Comparison of ENCODE assay signal across 8 mouse cellular contexts in the genomic region with DNA sequence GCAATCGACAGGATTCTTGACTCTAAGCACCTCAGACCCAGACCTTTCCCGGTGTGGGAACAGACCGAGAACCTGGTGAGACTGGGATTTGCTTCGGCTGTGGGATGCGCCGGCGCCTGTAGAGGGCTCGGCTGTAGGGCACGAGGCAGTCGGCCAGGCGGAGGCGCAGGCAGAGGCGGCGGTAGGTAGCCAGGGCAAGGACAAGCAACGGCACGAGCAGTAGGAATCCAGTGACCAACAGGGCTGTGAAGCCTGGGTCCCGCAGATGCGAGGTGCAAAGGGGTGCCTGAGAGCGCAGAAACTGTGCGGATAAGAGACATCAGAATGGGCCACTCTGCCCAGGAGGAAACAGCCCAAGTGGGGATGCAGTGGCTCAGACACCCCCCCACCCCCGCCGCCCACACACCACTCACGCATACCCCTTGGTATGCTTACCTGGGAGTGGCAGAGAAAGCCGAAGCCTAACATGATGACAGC. TPM values are rescaled to one million over a fixed set of nuclear protein-coding genes. Genes with fewer than 3 reads are reported as not detected.
DNase-seq lines count a peak whose midpoint lies in the region; ATAC-seq and TF ChIP-seq lines count a peak whose summit lies in the region.

No protein-coding gene starts in this region.

- peak overlapping the region; percentile 69 for H3K4me3 ChIP-seq in left cerebral cortex, adult 2 months
- peak overlapping the region; percentile 56 for H3K4me3 ChIP-seq in embryonic facial prominence, embryonic 13.5 days
- peak overlapping the region; percentile 66 for H3K4me3 ChIP-seq in hindbrain, embryonic 13.5 days
- peak overlapping the region; percentile 77 for H3K4me3 ChIP-seq in lung, embryonic 16.5 days (ENCODE audit: low read length)

- H3K9ac ChIP-seq in embryonic facial prominence, embryonic 13.5 days = peak overlapping the region; percentile 84
- H3K9ac ChIP-seq in hindbrain, embryonic 13.5 days = peak overlapping the region; percentile 87
- H3K9ac ChIP-seq in lung, embryonic 16.5 days (ENCODE audit: low read length) = peak overlapping the region; percentile 96

- H3K27me3 ChIP-seq in embryonic facial prominence, embryonic 13.5 days = peaks cover 11% of the 10 kb centered on the region; the same call in 1 of the 2 replicates
- peaks cover 27% of the 10 kb centered on the region for H3K27me3 ChIP-seq in hindbrain, embryonic 13.5 days
- no peaks in the 10 kb centered on the region for H3K27me3 ChIP-seq in lung, embryonic 16.5 days (ENCODE audit: control insufficient read depth, insufficient read depth, low read depth, low read length)

- intact Hi-C loops in left cerebral cortex, adult 2 months (cut with DNase I) = no loop called here

- H3K9me3 ChIP-seq in embryonic facial prominence, embryonic 13.5 days = no peaks in the 10 kb centered on the region
- no peaks in the 10 kb centered on the region for H3K9me3 ChIP-seq in hindbrain, embryonic 13.5 days
- no peaks in the 10 kb centered on the region for H3K9me3 ChIP-seq in lung, embryonic 16.5 days (ENCODE audit: control insufficient read depth, low read length)

- peak overlapping the region; percentile 98 for H3K27ac ChIP-seq in left cerebral cortex, adult 2 months
- peak overlapping the region; percentile 95 for H3K27ac ChIP-seq in embryonic facial prominence, embryonic 13.5 days
- H3K27ac ChIP-seq in hindbrain, embryonic 13.5 days = peak overlapping the region; percentile 67
- peak overlapping the region; percentile 99 for H3K27ac ChIP-seq in lung, embryonic 16.5 days (ENCODE audit: low read length)

- no peak for ATAC-seq in embryonic facial prominence, embryonic 13.5 days (ENCODE audit: insufficient number of reproducible peaks, insufficient read depth, low FRiP score, low TSS enrichment, low read depth)
- no peak for ATAC-seq in hindbrain, embryonic 13.5 days (ENCODE audit: low FRiP score)
- no peak for ATAC-seq in lung, embryonic 16.5 days (ENCODE audit: low read depth)

- TF ChIP-seq CTCF in left cerebral cortex, adult 2 months (IDR thresholded peaks at IDR 0.05) = peak; percentile 19

- H3K4me1 ChIP-seq in embryonic facial prominence, embryonic 13.5 days = peaks cover 51% of the 10 kb centered on the region
- peaks cover 42% of the 10 kb centered on the region for H3K4me1 ChIP-seq in hindbrain, embryonic 13.5 days (replicated peaks)
- peaks cover 39% of the 10 kb centered on the region for H3K4me1 ChIP-seq in lung, embryonic 16.5 days (replicated peaks; ENCODE audit: control insufficient read depth, insufficient read depth, low read length)

- peaks cover 45% of the 10 kb centered on the region for H3K36me3 ChIP-seq in embryonic facial prominence, embryonic 13.5 days
- peaks cover 48% of the 10 kb centered on the region for H3K36me3 ChIP-seq in hindbrain, embryonic 13.5 days
- peaks cover 26% of the 10 kb centered on the region for H3K36me3 ChIP-seq in lung, embryonic 16.5 days (ENCODE audit: control insufficient read depth, insufficient read depth, low read length)

- WGBS in embryonic facial prominence, embryonic 13.5 days = 10% methylated on average over 24 of the region's 24 CpGs
- WGBS in hindbrain, embryonic 13.5 days = 12% methylated on average over 24 of the region's 24 CpGs
- 22% methylated on average over 24 of the region's 24 CpGs for WGBS in lung, embryonic 16.5 days

- H3K4me2 ChIP-seq in embryonic facial prominence, embryonic 13.5 days = peak overlapping the region; percentile 74
- H3K4me2 ChIP-seq in hindbrain, embryonic 13.5 days = peak overlapping the region; percentile 80
- H3K4me2 ChIP-seq in lung, embryonic 16.5 days (ENCODE audit: low read depth, low read length) = peak overlapping the region; percentile 62

- peak in 1 of 2 experiments; percentile 54 for DNase-seq in left cerebral cortex, adult 2 months (ENCODE audit: extremely low spot score in 1 of 2, low spot score in 2 of 2)
- DNase-seq in left cerebral cortex, adult 11 months (ENCODE audit: low spot score) = no peak
- peak; percentile 45 for DNase-seq in R1 (ENCODE audit: low read depth, low spot score)
- DNase-seq in testis, postnatal 14 days (ENCODE audit: low spot score) = peak; percentile 58
- no peak for DNase-seq in spleen, postnatal 14 days (ENCODE audit: low spot score in 2 of 2)

RNA-seq across cellular contexts. Expression of gene Tmem88, which starts 0.4 kb away (rescaled TPM):
- 1 to 10 TPM; 2.9 to 3.8 TPM for total RNA-seq in left cerebral cortex, adult 2 months (2021)
- polyA plus RNA-seq in embryonic facial prominence, embryonic 13.5 days (2015; fragmentation: Nextera tagmentation; extraction: Ambion mirVana) = 13.2 and 16.4 TPM in 2 replicates
- 7.1 and 8.7 TPM in 2 replicates for polyA plus RNA-seq in hindbrain, embryonic 13.5 days (2015; fragmentation: Nextera tagmentation; extraction: Ambion mirVana)
- polyA plus RNA-seq in lung, embryonic 16.5 days (2015; fragmentation: Nextera tagmentation; extraction: Ambion mirVana) = 54.7 and 57.4 TPM in 2 replicates

RNA-seq across cellular contexts. Expression of gene Cyb5d1, which starts 2.2 kb away (rescaled TPM):
- total RNA-seq in left cerebral cortex, adult 2 months (2021) = 10 to 100 TPM; 40.7 to 45.6 TPM
- 43.4 and 46.5 TPM in 2 replicates for polyA plus RNA-seq in embryonic facial prominence, embryonic 13.5 days (2015; fragmentation: Nextera tagmentation; extraction: Ambion mirVana)
- polyA plus RNA-seq in hindbrain, embryonic 13.5 days (2015; fragmentation: Nextera tagmentation; extraction: Ambion mirVana) = 34.9 and 35.5 TPM in 2 replicates
- polyA plus RNA-seq in lung, embryonic 16.5 days (2015; fragmentation: Nextera tagmentation; extraction: Ambion mirVana) = 32.3 and 32.6 TPM in 2 replicates

RNA-seq across cellular contexts. Expression of gene Naa38, which starts 2.3 kb away (rescaled TPM):
- 100 to 1,000 TPM in 1 of 2 experiments, 10 to 100 TPM in 1; 94.0 to 113 TPM for total RNA-seq in left cerebral cortex, adult 2 months (2021)
- 145 and 150 TPM in 2 replicates for polyA plus RNA-seq in embryonic facial prominence, embryonic 13.5 days (2015; fragmentation: Nextera tagmentation; extraction: Ambion mirVana)
- 103 and 105 TPM in 2 replicates for polyA plus RNA-seq in hindbrain, embryonic 13.5 days (2015; fragmentation: Nextera tagmentation; extraction: Ambion mirVana)
- 158 and 165 TPM in 2 replicates for polyA plus RNA-seq in lung, embryonic 16.5 days (2015; fragmentation: Nextera tagmentation; extraction: Ambion mirVana)

RNA-seq across cellular contexts. Expression of gene Kdm6b, which starts 15.9 kb away (rescaled TPM):
- 10 to 100 TPM; 31.1 to 45.3 TPM for total RNA-seq in left cerebral cortex, adult 2 months (2021)
- polyA plus RNA-seq in embryonic facial prominence, embryonic 13.5 days (2015; fragmentation: Nextera tagmentation; extraction: Ambion mirVana) = 41.3 and 43.1 TPM in 2 replicates
- polyA plus RNA-seq in hindbrain, embryonic 13.5 days (2015; fragmentation: Nextera tagmentation; extraction: Ambion mirVana) = 50.6 and 51.3 TPM in 2 replicates
- polyA plus RNA-seq in lung, embryonic 16.5 days (2015; fragmentation: Nextera tagmentation; extraction: Ambion mirVana) = 25.2 and 26.0 TPM in 2 replicates

RNA-seq across cellular contexts. Expression of gene Chd3, which starts 28.4 kb away (rescaled TPM):
- 100 to 1,000 TPM; 406 to 416 TPM for total RNA-seq in left cerebral cortex, adult 2 months (2021)
- polyA plus RNA-seq in embryonic facial prominence, embryonic 13.5 days (2015; fragmentation: Nextera tagmentation; extraction: Ambion mirVana) = 135 and 142 TPM in 2 replicates
- polyA plus RNA-seq in hindbrain, embryonic 13.5 days (2015; fragmentation: Nextera tagmentation; extraction: Ambion mirVana) = 92.4 and 93.5 TPM in 2 replicates
- polyA plus RNA-seq in lung, embryonic 16.5 days (2015; fragmentation: Nextera tagmentation; extraction: Ambion mirVana) = 56.9 and 60.3 TPM in 2 replicates

Comparison
In these comparisons a context has a peak if more than half of its experiments do, and no peak if none do; other contexts are left out.
1. DNase-seq: peak in R1 (single experiment) and testis, postnatal 14 days (single experiment); none in left cerebral cortex, adult 11 months (single experiment) and spleen, postnatal 14 days (0 of 2).
2. Peak in every context shown above with its lines, with median percentiles within 50 percentile points of each other: H3K27ac ChIP-seq, H3K4me3 ChIP-seq, H3K4me2 ChIP-seq and H3K9ac ChIP-seq.